Mouse (Mus musculus): ENCODE measurements around the gene Lats2.
A peak's percentile ranks its signal among the peaks of the same experiment; 100 is the strongest.
"Not testable (repeated sequence)": the region's sequence is repeated elsewhere in the genome, so short reads cannot be mapped to it uniquely, and the experiment has no call there.

Gene Lats2

GRCm38 (mm10) chr14:57695550-57695949 lies 62.6 kb downstream of the Lats2 start:
- DNase-seq (ENCODE audit: low read depth, low spot score): peak; percentile 67

DNA sequence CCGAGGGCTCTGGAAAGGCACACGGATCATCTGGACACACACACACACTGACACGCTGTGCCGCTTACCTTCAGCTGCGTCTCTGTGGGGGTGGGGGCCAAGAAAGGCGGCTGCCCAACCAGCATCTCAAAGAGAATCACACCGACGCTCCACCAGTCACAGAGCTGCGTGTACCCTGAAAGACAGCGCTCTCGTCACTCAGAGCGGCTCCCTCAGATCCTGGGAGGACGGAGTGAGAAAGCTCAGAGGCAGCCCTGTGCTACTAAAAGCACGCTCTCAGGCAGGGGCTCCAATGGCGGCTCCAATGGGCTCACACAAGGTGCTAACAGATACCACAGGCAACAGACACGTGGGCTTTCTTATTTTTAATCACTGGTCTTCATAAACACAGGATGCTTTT lies 63.9 kb downstream of the Lats2 start:
- DNase-seq (ENCODE audit: low read depth, low spot score): peak; percentile 39

DNA sequence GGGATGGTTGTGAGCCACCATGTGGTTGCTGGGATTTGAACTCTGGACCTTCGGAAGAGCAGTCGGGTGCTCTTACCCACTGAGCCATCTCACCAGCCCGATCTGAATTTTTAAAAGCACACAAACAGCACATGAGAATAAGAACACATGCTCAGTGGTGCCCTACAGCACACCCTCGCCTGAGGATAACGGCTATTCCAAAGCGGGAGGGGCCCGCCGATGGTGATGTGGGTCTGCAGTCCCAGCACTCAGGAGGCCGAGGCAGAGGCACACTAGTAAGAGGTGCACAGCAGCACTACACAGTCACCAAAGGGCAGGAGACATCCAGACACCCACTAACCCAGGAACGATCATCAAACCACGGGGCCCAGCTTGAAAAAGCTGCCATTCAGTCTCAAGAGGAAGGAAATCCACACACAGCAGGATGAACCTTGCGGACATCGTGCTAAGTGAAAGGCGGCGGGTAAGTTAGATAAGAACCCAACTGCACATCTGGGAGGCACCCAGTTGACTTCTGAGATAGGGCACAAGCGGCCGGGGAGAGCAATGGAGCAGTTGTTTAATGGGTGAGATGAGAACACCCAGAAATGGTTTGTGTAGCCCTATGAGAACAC lies 65.6 kb downstream of the Lats2 start:
- no peak for DNase-seq (ENCODE audit: low read depth, low spot score)

- no peak for DNase-seq (ENCODE audit: low read depth, low spot score)
Measured at GRCm38 (mm10) chr14:57691316-57691715, 66.9 kb downstream of the Lats2 start.

GRCm38 (mm10) chr14:57690681-57691080 lies 67.5 kb downstream of the Lats2 start:
- DNase-seq (ENCODE audit: low read depth, low spot score): no peak

- not testable (repeated sequence) for DNase-seq (ENCODE audit: low read depth, low spot score)
Measured at GRCm38 (mm10) chr14:57688066-57688465, 70.1 kb downstream of the Lats2 start.

GRCm38 (mm10) chr14:57687441-57687840 lies 70.7 kb downstream of the Lats2 start:
- no peak for DNase-seq (ENCODE audit: low read depth, low spot score)

- no peak for DNase-seq (ENCODE audit: low read depth, low spot score)
Measured at GRCm38 (mm10) chr14:57686647-57687046, 71.5 kb downstream of the Lats2 start.

GRCm38 (mm10) chr14:57684579-57684978 lies 73.6 kb downstream of the Lats2 start:
- DNase-seq (ENCODE audit: low read depth, low spot score): peak; percentile 64

- no peak for DNase-seq (ENCODE audit: low read depth, low spot score)
Measured at GRCm38 (mm10) chr14:57682751-57683150, 75.4 kb downstream of the Lats2 start.

GRCm38 (mm10) chr14:57679958-57680535 lies 78.1 kb downstream of the Lats2 start:
- DNase-seq (ENCODE audit: low read depth, low spot score): peak; percentile 87

- no peak for DNase-seq (ENCODE audit: low read depth, low spot score)
Measured at GRCm38 (mm10) chr14:57679523-57679922, 78.7 kb downstream of the Lats2 start.

- no peak for DNase-seq (ENCODE audit: low read depth, low spot score)
Measured at GRCm38 (mm10) chr14:57675481-57675880, 82.7 kb downstream of the Lats2 start.

DNA sequence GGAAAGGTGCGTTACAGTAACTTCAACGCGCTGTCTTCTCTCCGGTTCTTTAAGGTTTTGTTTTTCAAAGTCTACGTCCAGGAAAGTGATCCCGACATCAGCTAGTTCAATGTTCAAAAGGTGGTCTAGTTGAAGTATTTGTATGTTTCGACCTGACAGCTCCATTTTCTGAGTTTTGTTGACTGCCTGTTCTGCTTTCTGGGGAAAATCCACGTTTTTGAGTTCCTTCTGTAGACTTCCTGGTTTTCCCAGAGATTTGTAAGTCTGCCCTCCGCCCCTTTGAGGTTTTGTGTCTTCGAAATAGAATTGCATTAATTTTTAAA lies 92.6 kb downstream of the Lats2 start:
- DNase-seq (ENCODE audit: low read depth, low spot score): no peak

GRCm38 (mm10) chr14:57664822-57665627 lies 93.2 kb downstream of the Lats2 start, which contains the start of gene Xpo4:
TSS of gene Xpo4 (minus strand) at chr14:57665430.
- DNase-seq (ENCODE audit: low read depth, low spot score): peak; percentile 68

- DNase-seq (ENCODE audit: low read depth, low spot score): peak; percentile 44
Measured at GRCm38 (mm10) chr14:57664311-57664821, 93.8 kb downstream of the Lats2 start.

- DNase-seq (ENCODE audit: low read depth, low spot score): no peak
Measured at GRCm38 (mm10) chr14:57663630-57664029, 94.6 kb downstream of the Lats2 start.

DNA sequence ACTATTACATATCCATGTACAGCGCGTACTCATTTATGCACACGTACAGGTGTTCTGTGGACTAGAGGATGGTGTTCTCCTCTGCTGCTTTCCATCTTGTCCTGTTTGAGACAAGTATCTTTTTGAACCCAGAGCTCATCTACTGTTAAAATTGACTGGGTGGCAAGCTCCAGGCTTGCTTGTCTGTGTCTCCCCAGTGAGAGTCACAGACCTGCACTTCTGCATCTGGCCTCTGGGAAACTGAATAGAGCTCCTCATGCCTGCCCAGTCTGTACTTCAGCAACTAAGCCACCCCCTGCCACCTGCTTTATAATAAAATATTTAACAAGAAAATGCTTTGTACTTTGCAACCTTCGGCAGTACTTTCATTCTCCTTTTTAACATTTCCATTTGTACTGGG lies 99.9 kb downstream of the Lats2 start:
- peak; percentile 56 for DNase-seq (ENCODE audit: low read depth, low spot score)

DNA sequence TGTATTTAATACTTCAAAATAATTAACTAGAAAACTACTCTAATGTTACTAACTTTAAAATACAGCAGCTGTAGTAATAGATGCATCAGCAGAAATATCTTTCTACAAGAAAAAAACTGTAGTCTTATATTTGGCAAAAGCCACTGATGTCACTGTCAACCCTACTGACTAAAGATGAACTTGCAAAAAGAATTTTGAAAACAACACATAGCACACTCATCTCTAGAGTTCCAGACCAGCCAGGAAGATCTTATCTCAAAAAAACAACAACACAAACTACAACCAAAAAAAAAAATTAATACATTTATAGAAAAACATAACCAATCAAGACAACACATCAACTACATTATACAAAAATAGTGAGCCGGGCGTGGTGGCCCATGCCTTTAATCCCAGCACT lies 100.7 kb downstream of the Lats2 start:
- no peak for DNase-seq (ENCODE audit: low read depth, low spot score)

GRCm38 (mm10) chr14:57656519-57656918 lies 101.7 kb downstream of the Lats2 start:
- DNase-seq (ENCODE audit: low read depth, low spot score): peak; percentile 80

GRCm38 (mm10) chr14:57649501-57649900 lies 108.7 kb downstream of the Lats2 start:
- DNase-seq (ENCODE audit: low read depth, low spot score): no peak

DNA sequence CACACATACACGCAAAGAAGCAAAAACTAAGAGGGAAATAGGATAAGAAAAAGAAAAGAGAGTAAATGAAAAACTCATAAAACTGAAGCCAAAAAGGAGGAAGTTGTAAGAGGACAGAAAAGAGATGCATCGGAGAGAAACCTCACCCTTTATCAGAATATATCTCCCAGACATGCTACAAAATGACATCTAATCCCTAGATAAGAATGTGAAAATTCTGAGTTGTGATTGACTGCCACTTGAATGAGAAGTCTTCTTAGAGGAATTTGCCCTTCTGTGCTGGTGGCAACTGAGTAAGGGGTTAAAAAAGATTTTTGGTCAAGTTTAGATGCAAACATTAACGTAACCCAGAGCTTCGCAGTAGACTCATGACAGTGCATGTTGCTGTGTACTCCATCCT lies 112.0 kb downstream of the Lats2 start:
- no peak for DNase-seq (ENCODE audit: low read depth, low spot score)
